Mouse (Mus musculus) brain, embryonic 14.5 days (tissue): ENCODE measurements around the gene Aicda.

ENCODE experiments used
- CTCF ChIP-seq: fragments of 200-500 bp; IDR thresholded peaks from 2 replicates; pipeline ENCODE4 v1.5.1; 2012; ENCODE audit warnings: inconsistent platforms, mild to moderate bottlenecking, moderate library complexity, borderline replicate concordance; ENCODE audit not compliant: insufficient read depth, insufficient read length; ENCODE audit errors: extremely low read depth
- POLR2A ChIP-seq: fragments of 200-500 bp; IDR thresholded peaks from 2 replicates; pipeline ENCODE4 v1.6.1; 2012; ENCODE audit warnings: mild to moderate bottlenecking, inconsistent platforms, borderline replicate concordance; ENCODE audit not compliant: poor library complexity, insufficient read depth, insufficient read length, severe bottlenecking; ENCODE audit errors: extremely low read depth

DNA sequence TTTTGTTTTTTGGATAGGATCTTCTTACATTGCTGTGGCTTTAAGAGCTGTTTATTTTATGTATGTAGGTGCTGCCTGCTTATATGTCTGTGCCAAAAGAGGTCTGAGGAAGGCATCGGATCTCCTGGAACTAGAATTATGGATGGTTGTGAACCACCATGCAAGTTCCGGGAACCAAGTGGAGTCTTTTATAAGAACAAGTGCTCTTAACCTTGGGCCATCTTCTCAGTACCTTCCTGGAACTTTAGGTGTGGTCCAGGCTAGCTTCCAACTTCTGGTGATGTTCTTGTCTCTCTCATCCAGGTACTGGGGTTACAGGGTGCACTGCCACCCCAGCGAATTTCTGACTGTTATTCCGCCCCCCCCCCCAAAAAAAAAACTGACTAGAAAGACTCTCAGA is 58.8 kb downstream of the Aicda start:
- TF ChIP-seq CTCF (no peak), POLR2A (no peak)
